Mouse (Mus musculus) intestine, postnatal 0 days (tissue): ENCODE measurements at regions not wholly inside any gene's neighbourhood (a gene's known extent, or its start where the extent isn't known, plus 50 kb on each side); places are given as distances from the start of the nearest gene placed in this dataset.

Experiments used
- ATAC-seq: fragments of 200-750 bp; cut with Nextera tagmentation; 2 replicates; pipeline ENCODE4 v1.8.0; 2017; ENCODE audit warnings: mild to moderate bottlenecking, moderate TSS enrichment, moderate library complexity
- H3K27ac ChIP-seq: fragments of 300-500 bp; sonication (generic); 2 replicates; pipeline ENCODE4 v1.5.1; 2014; ENCODE audit warnings: mild to moderate bottlenecking, low read depth, low read length, moderate library complexity
- H3K27me3 ChIP-seq: fragments of 300-500 bp; sonication (generic); replicated peaks from 2 replicates; pipeline ENCODE4 v1.6.1; 2014; ENCODE audit warnings: low read length, mixed read lengths; ENCODE audit not compliant: control insufficient read depth, insufficient read depth
- H3K36me3 ChIP-seq: fragments of 300-500 bp; sonication (generic); 2 replicates; pipeline ENCODE4 v1.6.1; 2014; ENCODE audit warnings: mild to moderate bottlenecking, moderate library complexity; ENCODE audit not compliant: control insufficient read depth, insufficient read depth
- H3K4me1 ChIP-seq: fragments of 300-500 bp; sonication (generic); replicated peaks from 2 replicates; pipeline ENCODE4 v1.6.1; 2014; ENCODE audit warnings: antibody characterized with exemption, low read length, mixed read lengths; ENCODE audit not compliant: control insufficient read depth, insufficient read depth
- H3K4me2 ChIP-seq: fragments of 300-500 bp; sonication (generic); replicated peaks from 2 replicates; pipeline ENCODE4 v1.6.1; 2014; ENCODE audit warnings: low read depth, mild to moderate bottlenecking, moderate library complexity
- H3K4me3 ChIP-seq: fragments of 300-500 bp; sonication (generic); 2 replicates; pipeline ENCODE4 v1.5.1; 2014; ENCODE audit warnings: low read depth, low read length
- H3K9ac ChIP-seq: fragments of 300-500 bp; sonication (generic); 2 replicates; pipeline ENCODE4 v1.6.1; 2014; ENCODE audit warnings: mild to moderate bottlenecking, low read depth, low read length
- H3K9me3 ChIP-seq: fragments of 300-500 bp; sonication (generic); 2 replicates; pipeline ENCODE4 v1.6.1; 2016; ENCODE audit warnings: mixed run types; ENCODE audit not compliant: control insufficient read depth
- CTCF ChIP-seq: sonication (generic); IDR thresholded peaks from 2 replicates; pipeline ENCODE4 v1.5.1; 2016; ENCODE audit warnings: low read depth, mild to moderate bottlenecking, control low read depth, antibody characterized with exemption, moderate library complexity
- WGBS: fragments of 180-500 bp; shearing (Covaris S2); extraction: QIAGEN DNeasy Blood & Tissue Kit; methylation state at CpG from one replicate; pipeline ENCODE4 v1.1.7; 2014; 5-methylcytosine and 5-hydroxymethylcytosine counted together

GRCm38 (mm10) chr4:35401783-35402182 is 175.8 kb upstream of the C9orf72 start:
- no peak for TF ChIP-seq CTCF
- Histone ChIP-seq H3K9me3 (no peaks in the 10 kb centered on the region), H3K4me2 (no peak overlapping the region), H3K4me3 (no peak overlapping the region), H3K4me1 (no peaks in the 10 kb centered on the region), H3K36me3 (no peaks in the 10 kb centered on the region), H3K27ac (no peak overlapping the region), H3K27me3 (no peaks in the 10 kb centered on the region), H3K9ac (no peak overlapping the region)
- WGBS = 61% methylated on average over 4 of the region's 4 CpGs
- ATAC-seq = no peak

GRCm38 (mm10) chr4:35400511-35400910 is 174.5 kb upstream of the C9orf72 start:
- H3K4me1 ChIP-seq = no peaks in the 10 kb centered on the region
- no peak for ATAC-seq
- H3K27me3 ChIP-seq = no peaks in the 10 kb centered on the region
- TF ChIP-seq CTCF = no peak
- H3K4me2 ChIP-seq = no peak overlapping the region
- no peak overlapping the region for H3K27ac ChIP-seq
- WGBS = 83% methylated on average over 6 of the region's 6 CpGs
- no peaks in the 10 kb centered on the region for H3K9me3 ChIP-seq
- H3K9ac ChIP-seq = no peak overlapping the region
- no peaks in the 10 kb centered on the region for H3K36me3 ChIP-seq
- H3K4me3 ChIP-seq = no peak overlapping the region

- no peak overlapping the region for H3K4me3 ChIP-seq
- H3K9ac ChIP-seq = no peak overlapping the region
- no peak for ATAC-seq
- no peaks in the 10 kb centered on the region for H3K36me3 ChIP-seq
- no peaks in the 10 kb centered on the region for H3K9me3 ChIP-seq
- TF ChIP-seq CTCF = no peak
- 90% methylated on average over 5 of the region's 5 CpGs for WGBS
- no peak overlapping the region for H3K4me2 ChIP-seq
- H3K27me3 ChIP-seq = no peaks in the 10 kb centered on the region
- no peaks in the 10 kb centered on the region for H3K4me1 ChIP-seq
- H3K27ac ChIP-seq = no peak overlapping the region
Observed at GRCm38 (mm10) chr4:35395583-35395877, 169.6 kb upstream of the C9orf72 start.

- Histone ChIP-seq H3K4me1 (no peaks in the 10 kb centered on the region), H3K9me3 (no peaks in the 10 kb centered on the region), H3K27me3 (no peaks in the 10 kb centered on the region), H3K4me2 (no peak overlapping the region), H3K27ac (no peak overlapping the region), H3K36me3 (no peaks in the 10 kb centered on the region), H3K9ac (no peak overlapping the region), H3K4me3 (no peak overlapping the region)
- no peak for ATAC-seq
- TF ChIP-seq CTCF = no peak
- 59% methylated on average over 16 of the region's 16 CpGs for WGBS
Observed at GRCm38 (mm10) chr4:35394821-35395582, 169.0 kb upstream of the C9orf72 start.

GRCm38 (mm10) chr4:35375791-35376190 is 149.8 kb upstream of the C9orf72 start:
- Histone ChIP-seq H3K9me3 (no peaks in the 10 kb centered on the region), H3K27ac (no peak overlapping the region), H3K4me1 (no peaks in the 10 kb centered on the region), H3K4me2 (no peak overlapping the region), H3K9ac (no peak overlapping the region), H3K36me3 (no peaks in the 10 kb centered on the region), H3K27me3 (no peaks in the 10 kb centered on the region), H3K4me3 (no peak overlapping the region)
- WGBS = 69% methylated on average over 4 of the region's 4 CpGs
- TF ChIP-seq CTCF = no peak
- ATAC-seq = no peak

- no peak for ATAC-seq
- Histone ChIP-seq H3K4me1 (no peaks in the 10 kb centered on the region), H3K36me3 (no peaks in the 10 kb centered on the region), H3K9ac (no peak overlapping the region), H3K27ac (no peak overlapping the region), H3K27me3 (no peaks in the 10 kb centered on the region), H3K9me3 (no peaks in the 10 kb centered on the region), H3K4me2 (no peak overlapping the region), H3K4me3 (no peak overlapping the region)
- no peak for TF ChIP-seq CTCF
- 64% methylated on average over 9 of the region's 9 CpGs for WGBS
Observed at GRCm38 (mm10) chr4:35373213-35373860, 147.4 kb upstream of the C9orf72 start.
